Mouse (Mus musculus) urinary bladder, postnatal 36 days (tissue): ENCODE results near the gene Ttl.

Experiments
- DNase-seq, 2 experiments: peaks; one replicate each; pipeline ENCODE4 v3.0.0; 2022; ENCODE audit warnings: low spot score in 2 of 2, mixed read lengths in 1 of 2

Gene Ttl

GRCm38 (mm10) chr2:129065437-129066282, at the start of gene Ttl:
Gene Ttl (plus strand): TSS chr2:129065942.
- peak; percentile 66 to 77 for DNase-seq

- no peak for DNase-seq
These were observed 45.6 kb upstream of the Ttl start for GRCm38 (mm10) chr2:129020106-129020505.

DNA sequence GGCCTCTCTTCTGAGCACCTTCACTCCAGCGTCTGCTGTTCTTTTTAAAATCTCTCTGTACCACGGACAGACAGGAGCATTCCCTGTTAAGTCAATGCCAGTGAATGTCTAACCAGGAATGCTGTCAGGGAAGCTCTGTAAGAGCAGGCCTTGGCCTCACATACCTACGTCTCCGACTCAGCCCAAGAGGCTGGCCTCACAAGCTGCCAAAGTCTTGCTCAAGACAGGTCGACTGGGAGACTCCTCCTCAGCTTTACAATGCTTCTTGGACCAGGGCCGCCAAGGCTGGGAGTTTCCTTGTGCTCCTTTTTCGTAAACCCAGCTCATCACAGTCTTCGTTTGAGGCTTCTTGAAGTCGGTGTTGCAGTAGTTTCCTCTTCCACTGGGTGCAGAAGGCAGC, 40.9 kb upstream of the Ttl start:
- peak in 1 of 2 experiments; percentile 39 for DNase-seq

- DNase-seq: no peak
These were observed 30.4 kb upstream of the Ttl start for GRCm38 (mm10) chr2:129035381-129035780.

GRCm38 (mm10) chr2:129038426-129038936, 27.3 kb upstream of the Ttl start:
- no peak for DNase-seq

GRCm38 (mm10) chr2:129038937-129039631, 26.7 kb upstream of the Ttl start:
- DNase-seq: no peak

GRCm38 (mm10) chr2:129040567-129040966, 25.2 kb upstream of the Ttl start:
- DNase-seq: no peak

- peak; percentile 18 to 42 for DNase-seq
These were observed 19.4 kb upstream of the Ttl start for GRCm38 (mm10) chr2:129046172-129046845.

- DNase-seq: no peak
These were observed 18.9 kb upstream of the Ttl start for GRCm38 (mm10) chr2:129046846-129047196.

GRCm38 (mm10) chr2:129047811-129048210, 17.9 kb upstream of the Ttl start, which contains the start of gene Vinac1:
Gene Vinac1 (minus strand): TSS chr2:129048172.
- DNase-seq: no peak

- no peak for DNase-seq
These were observed 13.2 kb upstream of the Ttl start for GRCm38 (mm10) chr2:129052451-129052983.

DNA sequence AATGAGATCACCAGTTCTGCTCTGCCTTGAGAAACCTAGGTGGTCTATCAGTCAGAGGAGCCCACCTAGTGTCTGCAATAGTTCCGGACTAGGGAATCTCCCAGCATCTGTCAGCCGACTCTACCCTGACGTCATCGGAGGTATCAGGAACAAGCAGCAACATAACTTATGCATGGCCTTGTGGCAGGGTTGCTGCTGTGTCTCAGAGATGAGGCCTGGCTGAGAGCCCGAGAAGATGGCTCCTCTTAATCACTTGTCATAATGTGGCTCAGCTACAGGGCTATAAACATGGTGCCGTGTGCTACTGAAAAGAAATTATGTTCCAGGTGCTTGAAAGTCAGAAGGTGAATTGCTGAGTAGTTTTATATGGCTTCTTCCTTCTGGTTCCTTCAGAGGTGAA, 10.0 kb upstream of the Ttl start:
- no peak for DNase-seq

GRCm38 (mm10) chr2:129056597-129056996, 9.1 kb upstream of the Ttl start:
- DNase-seq: no peak

DNA sequence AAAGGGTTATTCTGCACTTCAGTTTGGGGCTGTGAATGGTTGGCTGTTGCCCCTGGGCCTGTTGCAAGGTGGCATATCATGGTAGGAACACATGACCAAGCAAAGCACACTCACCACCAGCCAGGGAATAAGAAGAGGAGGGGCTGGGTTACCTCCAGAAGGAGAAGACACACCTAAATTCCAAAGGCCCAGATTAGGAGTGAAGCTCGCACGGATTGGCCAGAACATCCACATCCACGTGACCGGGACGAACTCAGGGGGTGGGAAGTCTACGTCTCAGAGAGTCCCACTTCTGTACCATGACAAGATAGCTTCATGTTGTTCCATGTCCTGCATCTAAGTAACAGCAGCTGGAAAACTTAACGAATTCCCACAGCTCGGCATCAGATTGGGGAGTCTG, 8.5 kb upstream of the Ttl start:
- no peak for DNase-seq

- DNase-seq: no peak
These were observed 7.8 kb upstream of the Ttl start for GRCm38 (mm10) chr2:129057920-129058361.

GRCm38 (mm10) chr2:129061456-129062059, 4.2 kb upstream of the Ttl start:
- DNase-seq: no peak

DNA sequence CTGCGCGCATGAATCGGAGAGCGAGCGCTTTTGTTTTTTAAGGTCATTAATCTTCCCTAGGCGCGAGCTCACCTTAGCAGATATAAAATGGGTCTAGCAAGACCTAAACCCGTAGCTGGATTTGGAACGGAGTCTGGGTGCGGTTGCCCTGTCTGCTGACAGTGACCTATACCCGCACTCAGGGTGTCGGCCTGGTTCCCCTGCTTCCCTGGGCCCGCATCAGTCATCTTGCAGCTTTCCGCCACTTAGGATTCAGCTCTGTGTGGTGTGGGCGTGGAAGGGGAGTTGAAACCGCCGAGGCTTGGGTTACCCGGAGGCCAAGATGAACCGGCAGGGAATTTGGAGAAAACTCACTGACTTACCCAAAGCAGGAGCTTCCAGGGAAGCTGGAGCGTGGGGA, 584 bp downstream of the Ttl start:
- DNase-seq: peak; percentile 44 to 47

- no peak for DNase-seq
These were observed 4.6 kb downstream of the Ttl start for GRCm38 (mm10) chr2:129070296-129070695.

- no peak for DNase-seq
These were observed 12.6 kb downstream of the Ttl start for GRCm38 (mm10) chr2:129078313-129078712.

DNA sequence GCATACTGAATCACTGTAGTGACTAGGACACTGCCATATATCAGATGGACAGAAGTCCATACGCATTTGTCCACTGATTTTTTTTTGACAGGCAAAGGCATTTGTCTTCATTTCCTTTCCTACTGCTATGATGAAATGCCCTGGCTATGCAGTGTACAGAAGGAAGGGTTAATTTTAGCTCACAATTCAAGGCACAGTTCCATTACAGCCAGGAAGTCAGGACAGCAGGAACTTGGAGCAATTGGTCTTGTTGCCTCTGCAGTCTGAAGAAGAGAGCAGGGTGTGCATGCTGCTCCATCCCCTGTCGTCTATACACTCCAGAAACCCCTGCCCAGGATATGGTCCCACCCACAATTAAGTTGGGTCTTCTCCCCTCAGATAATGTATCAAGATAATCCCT, 13.5 kb downstream of the Ttl start:
- no peak for DNase-seq

DNA sequence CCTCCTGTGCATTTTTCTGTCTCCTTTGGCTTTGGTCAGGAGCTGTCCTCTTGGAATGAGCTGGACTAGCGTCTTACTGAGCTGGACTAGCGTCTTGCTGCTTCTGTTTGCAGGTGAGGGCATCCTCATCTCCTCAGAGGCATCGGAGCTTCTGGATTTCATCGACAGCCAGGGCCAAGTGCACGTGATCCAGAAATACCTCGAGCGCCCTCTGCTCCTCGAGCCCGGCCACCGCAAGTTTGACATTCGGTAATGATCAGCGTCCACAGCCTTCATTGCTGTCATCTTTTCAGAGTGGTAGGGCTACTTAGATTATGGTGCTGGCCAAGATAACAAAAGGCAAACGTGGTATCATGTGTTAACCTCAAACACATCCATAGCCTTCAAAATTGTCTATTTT, 15.4 kb downstream of the Ttl start:
- DNase-seq: no peak

- DNase-seq: no peak
These were observed 17.8 kb downstream of the Ttl start for GRCm38 (mm10) chr2:129083514-129083913.
